Mouse (Mus musculus): Measurements from ENCODE around the gene Eml3. TPM values are rescaled to one million over a fixed set of nuclear protein-coding genes. Genes with fewer than 3 reads are reported as not detected.

Eml3 gene
- polyA plus RNA-seq (2012; rRNA removed): 4.9 and 5.7 TPM in 2 replicates

DNA sequence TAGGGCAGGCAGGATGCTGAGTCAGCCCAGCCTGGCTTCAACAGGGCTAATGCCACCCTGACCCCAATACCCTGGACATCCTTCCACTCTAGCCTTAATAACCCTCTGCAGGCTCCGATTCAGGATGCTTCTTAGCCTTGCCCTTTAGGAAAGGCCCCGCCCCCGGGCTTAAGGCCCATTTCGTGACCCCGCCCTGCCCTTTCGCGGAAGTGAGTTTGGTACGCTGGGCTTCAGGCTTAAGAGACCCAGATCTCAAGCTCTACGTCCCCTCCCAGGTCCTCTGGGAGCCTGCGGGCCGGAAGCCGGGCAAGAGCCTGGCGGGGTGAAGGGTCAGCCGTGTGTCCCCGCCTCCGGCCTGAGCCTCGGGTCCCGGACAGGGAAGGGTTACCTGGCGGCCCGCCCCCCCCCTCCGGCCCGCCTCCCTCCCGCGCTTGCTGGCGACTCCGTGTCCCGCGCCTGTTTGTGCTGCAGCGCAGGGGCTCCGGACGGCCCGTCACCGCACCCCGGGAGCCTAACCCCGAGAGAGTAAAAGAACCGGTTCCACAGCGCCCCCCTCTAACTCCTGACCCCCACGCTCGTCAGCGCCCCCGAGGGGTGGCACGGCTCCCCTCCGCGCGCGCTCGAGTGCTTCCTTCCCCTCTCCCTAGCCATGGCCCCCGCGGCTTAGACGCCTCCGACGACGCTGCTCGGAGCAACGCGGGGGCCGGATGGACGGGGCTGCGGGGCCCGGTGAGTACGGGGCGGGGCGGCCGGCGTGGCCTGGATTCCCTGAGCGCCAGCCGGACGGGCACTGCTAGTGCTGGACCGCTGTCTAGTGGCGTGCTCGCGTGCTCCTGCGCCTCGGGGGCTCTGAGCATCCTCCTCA lies at the start of gene Eml3, which contains the start of gene Rom1:
TSS of gene Eml3 (plus strand) at position 329 of the 865 bp plus-strand sequence.
TSS of gene Rom1 (minus strand) at position 133 of the 865 bp plus-strand sequence.
- Histone ChIP-seq H3K27me3 (ENCODE audit: control insufficient read depth, insufficient read depth, low read length) (no peaks in the 10 kb centered on the region), H3K27ac (ENCODE audit: control insufficient read depth, insufficient read depth, low read depth, low read length) (peak within 1 kb of the TSS; percentile 21; the same call in 1 of the 2 replicates), H3K36me3 (ENCODE audit: control insufficient read depth, insufficient read depth, low read length) (no peaks in the 10 kb centered on the region), H3K4me3 (ENCODE audit: control insufficient read depth, low read depth, low read length) (peak within 1 kb of the TSS; percentile 76), H3K4me1 (ENCODE audit: control insufficient read depth, insufficient read depth, low read length) (peaks cover 15% of the 10 kb centered on the region)
- TF ChIP-seq POLR2A (IDR thresholded peaks at IDR 0.05; ENCODE audit: control insufficient read depth, low read depth, low read length) (peak; percentile 15; the same call in 1 of the 2 replicates), CTCF (IDR thresholded peaks at IDR 0.05; ENCODE audit: control insufficient read depth, insufficient read depth, insufficient replicate concordance, low read depth, low read length) (no peak)

- H3K4me1 ChIP-seq (ENCODE audit: control insufficient read depth, insufficient read depth, low read length): peaks cover 3% of the 10 kb centered on the region
- no peaks in the 10 kb centered on the region for H3K27me3 ChIP-seq (ENCODE audit: control insufficient read depth, insufficient read depth, low read length)
- TF ChIP-seq CTCF (IDR thresholded peaks at IDR 0.05; ENCODE audit: control insufficient read depth, insufficient read depth, insufficient replicate concordance, low read depth, low read length) (no peak), POLR2A (IDR thresholded peaks at IDR 0.05; ENCODE audit: control insufficient read depth, low read depth, low read length) (peak; percentile 69)
- no peaks in the 10 kb centered on the region; the same call in 1 of the 2 replicates for H3K36me3 ChIP-seq (ENCODE audit: control insufficient read depth, insufficient read depth, low read length)
- H3K27ac ChIP-seq (ENCODE audit: control insufficient read depth, insufficient read depth, low read depth, low read length): peak within 1 kb of the TSS; percentile 87
- peak within 1 kb of the TSS; percentile 92 for H3K4me3 ChIP-seq (ENCODE audit: control insufficient read depth, low read depth, low read length)
These were observed 48.9 kb upstream of the Eml3 start, which contains the start of gene Uqcc3 for GRCm38 (mm10) chr19:8880311-8881033. TSS of gene Uqcc3 (minus strand) at chr19:8880923.

GRCm38 (mm10) chr19:8881034-8881392 lies 48.3 kb upstream of the Eml3 start:
- Histone ChIP-seq H3K27ac (ENCODE audit: control insufficient read depth, insufficient read depth, low read depth, low read length) (no peak overlapping the region), H3K4me1 (ENCODE audit: control insufficient read depth, insufficient read depth, low read length) (peaks cover 3% of the 10 kb centered on the region), H3K36me3 (ENCODE audit: control insufficient read depth, insufficient read depth, low read length) (no peaks in the 10 kb centered on the region; the same call in 1 of the 2 replicates), H3K4me3 (ENCODE audit: control insufficient read depth, low read depth, low read length) (peak overlapping the region; percentile 92; the same call in 1 of the 2 replicates), H3K27me3 (ENCODE audit: control insufficient read depth, insufficient read depth, low read length) (no peaks in the 10 kb centered on the region)
- TF ChIP-seq POLR2A (IDR thresholded peaks at IDR 0.05; ENCODE audit: control insufficient read depth, low read depth, low read length): no peak
- no peak for TF ChIP-seq CTCF (IDR thresholded peaks at IDR 0.05; ENCODE audit: control insufficient read depth, insufficient read depth, insufficient replicate concordance, low read depth, low read length)

- TF ChIP-seq CTCF (IDR thresholded peaks at IDR 0.05; ENCODE audit: control insufficient read depth, insufficient read depth, insufficient replicate concordance, low read depth, low read length) (no peak), POLR2A (IDR thresholded peaks at IDR 0.05; ENCODE audit: control insufficient read depth, low read depth, low read length) (no peak)
- Histone ChIP-seq H3K27me3 (ENCODE audit: control insufficient read depth, insufficient read depth, low read length) (no peaks in the 10 kb centered on the region), H3K4me3 (ENCODE audit: control insufficient read depth, low read depth, low read length) (no peak within 1 kb of the TSS), H3K27ac (ENCODE audit: control insufficient read depth, insufficient read depth, low read depth, low read length) (no peak within 1 kb of the TSS), H3K36me3 (ENCODE audit: control insufficient read depth, insufficient read depth, low read length) (no peaks in the 10 kb centered on the region), H3K4me1 (ENCODE audit: control insufficient read depth, insufficient read depth, low read length) (peaks cover 7% of the 10 kb centered on the region)
These were observed 45.7 kb upstream of the Eml3 start, which contains the start of the genes Lbhd1 and Gm49403 for GRCm38 (mm10) chr19:8883616-8884015. TSS of gene Lbhd1 (plus strand) at chr19:8883732. TSS of gene Gm49403 (plus strand) at chr19:8883930.

GRCm38 (mm10) chr19:8886916-8887584 lies 42.3 kb upstream of the Eml3 start:
- Histone ChIP-seq H3K27me3 (ENCODE audit: control insufficient read depth, insufficient read depth, low read length) (no peaks in the 10 kb centered on the region), H3K4me1 (ENCODE audit: control insufficient read depth, insufficient read depth, low read length) (peaks cover 4% of the 10 kb centered on the region), H3K27ac (ENCODE audit: control insufficient read depth, insufficient read depth, low read depth, low read length) (no peak overlapping the region), H3K4me3 (ENCODE audit: control insufficient read depth, low read depth, low read length) (no peak overlapping the region), H3K36me3 (ENCODE audit: control insufficient read depth, insufficient read depth, low read length) (no peaks in the 10 kb centered on the region)
- TF ChIP-seq CTCF (IDR thresholded peaks at IDR 0.05; ENCODE audit: control insufficient read depth, insufficient read depth, insufficient replicate concordance, low read depth, low read length) (no peak), POLR2A (IDR thresholded peaks at IDR 0.05; ENCODE audit: control insufficient read depth, low read depth, low read length) (no peak)

DNA sequence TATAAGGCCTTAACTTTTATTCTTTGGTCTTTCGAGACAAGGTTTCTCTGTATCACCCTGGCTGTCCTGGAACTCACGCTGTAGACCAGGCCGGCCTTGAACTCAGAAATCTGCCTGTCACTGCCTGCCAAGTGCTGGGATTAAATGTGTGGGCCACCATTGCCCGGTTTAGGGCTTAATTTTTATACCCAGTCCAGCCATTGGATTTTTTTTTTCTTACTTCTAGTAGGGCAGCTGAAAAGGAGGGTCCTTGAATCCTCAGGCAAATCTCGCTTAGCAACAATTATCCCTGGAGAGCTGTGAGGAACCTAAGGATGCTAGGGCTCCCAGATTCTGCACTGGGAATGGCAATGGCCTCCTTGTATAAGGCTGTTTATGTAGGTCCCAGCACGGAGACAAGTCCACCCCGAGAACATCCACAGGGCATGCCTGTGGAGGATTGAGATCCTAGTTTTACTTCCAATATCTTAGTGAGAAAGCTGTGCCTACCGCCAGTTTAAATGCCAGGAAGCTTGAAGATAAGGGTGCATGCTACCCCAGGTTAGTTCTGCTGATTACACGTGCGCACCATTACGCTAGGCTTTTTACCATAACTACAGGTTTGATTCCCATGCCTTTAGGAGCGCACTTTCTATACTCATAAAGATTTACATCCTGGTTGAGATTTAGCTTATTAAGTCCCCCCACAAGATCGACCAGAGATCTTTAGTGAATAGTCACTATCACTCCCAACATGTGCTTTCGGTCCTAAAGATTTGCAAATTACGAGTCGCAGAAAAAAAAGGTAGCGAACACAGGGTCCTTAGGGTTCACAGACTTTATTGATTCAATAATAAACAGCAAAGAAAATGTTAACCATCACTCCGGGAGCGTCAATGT lies 41.5 kb upstream of the Eml3 start:
- no peaks in the 10 kb centered on the region for H3K27me3 ChIP-seq (ENCODE audit: control insufficient read depth, insufficient read depth, low read length)
- no peaks in the 10 kb centered on the region for H3K36me3 ChIP-seq (ENCODE audit: control insufficient read depth, insufficient read depth, low read length)
- peak overlapping the region; percentile 83 for H3K27ac ChIP-seq (ENCODE audit: control insufficient read depth, insufficient read depth, low read depth, low read length)
- TF ChIP-seq CTCF (IDR thresholded peaks at IDR 0.05; ENCODE audit: control insufficient read depth, insufficient read depth, insufficient replicate concordance, low read depth, low read length): no peak
- TF ChIP-seq POLR2A (IDR thresholded peaks at IDR 0.05; ENCODE audit: control insufficient read depth, low read depth, low read length): no peak
- peaks cover 5% of the 10 kb centered on the region for H3K4me1 ChIP-seq (ENCODE audit: control insufficient read depth, insufficient read depth, low read length)
- peak overlapping the region; percentile 98 for H3K4me3 ChIP-seq (ENCODE audit: control insufficient read depth, low read depth, low read length)
